Mouse (Mus musculus): ENCODE data around the gene Mlx.

GRCm38 (mm10) chr11:101134217-101134865 is 47.3 kb downstream of the Mlx start:
- TF ChIP-seq CTCF (conservative IDR thresholded peaks at IDR 0.05; ENCODE audit: low read length): no peak
- no peak for TF ChIP-seq POU5F1 (IDR thresholded peaks at IDR 0.05; ENCODE audit: borderline replicate concordance, low read length)

Measured in E14TG2a.4 (cell line).